Mouse (Mus musculus): ENCODE data around the gene Stk10. TPM values are rescaled to one million over a fixed set of nuclear protein-coding genes. Genes with fewer than 3 reads are reported as not detected.

Gene Stk10
- polyA plus RNA-seq, 1 experiment from 2014 or later, result 3.5 TPM

DNA sequence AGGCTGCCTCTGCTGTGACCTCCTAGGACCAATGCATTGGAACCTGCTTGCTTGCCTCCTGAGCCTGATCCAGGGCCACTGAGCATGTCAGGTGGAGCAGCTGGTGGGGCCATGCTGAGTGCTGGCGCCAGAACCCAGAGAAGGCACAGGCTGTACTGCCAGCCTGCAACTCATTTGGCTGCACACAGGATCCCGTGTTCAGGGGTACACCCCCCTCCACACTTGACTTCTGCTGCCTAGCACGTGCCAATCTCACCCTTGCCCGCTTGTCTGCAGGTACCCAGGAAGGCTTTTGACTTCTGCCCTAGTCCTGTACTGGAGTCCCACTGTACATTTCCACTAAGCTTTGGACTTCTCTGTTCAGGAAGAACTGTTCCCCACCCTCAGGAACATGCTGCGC is 90.1 kb downstream of the Stk10 start:
- Histone ChIP-seq H3K4me3 (replicated peaks) (no peak overlapping the region), H3K27ac (replicated peaks) (no peak overlapping the region), H3K4me1 (peaks cover 14% of the 10 kb centered on the region), H3K9me3 (replicated peaks) (no peaks in the 10 kb centered on the region), H3K36me3 (no peaks in the 10 kb centered on the region), H3K4me2 (replicated peaks) (no peak overlapping the region), H3K27me3 (no peaks in the 10 kb centered on the region), H3K9ac (no peak overlapping the region)
- no peak for ATAC-seq (ENCODE audit: insufficient number of reproducible peaks, low FRiP score, low TSS enrichment, low read depth)
- 64% methylated on average over 5 of the region's 5 CpGs for WGBS

DNA sequence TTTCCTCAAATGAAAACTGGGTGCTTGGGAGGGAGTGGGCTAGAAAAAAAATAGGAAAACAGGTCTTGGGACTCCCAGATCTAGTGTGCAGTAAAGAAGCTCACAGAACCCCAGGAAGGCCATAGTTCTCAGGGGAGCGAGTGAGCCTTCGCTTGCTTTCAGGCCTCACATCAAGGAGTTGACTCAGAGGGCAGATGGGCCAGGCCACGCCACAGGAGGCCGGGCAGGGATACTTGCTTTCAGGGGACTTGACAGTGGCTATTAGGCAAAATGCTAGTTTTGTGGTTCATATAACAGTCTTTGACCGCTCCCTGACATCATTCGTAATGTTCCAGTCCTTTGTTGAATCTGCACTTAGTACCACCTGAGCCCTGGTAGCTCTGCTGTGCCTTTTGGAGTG is 90.8 kb downstream of the Stk10 start:
- H3K36me3 ChIP-seq, result no peaks in the 10 kb centered on the region
- H3K9ac ChIP-seq, result no peak overlapping the region
- ATAC-seq (ENCODE audit: insufficient number of reproducible peaks, low FRiP score, low TSS enrichment, low read depth), result no peak
- peaks cover 12% of the 10 kb centered on the region for H3K4me1 ChIP-seq
- no peaks in the 10 kb centered on the region for H3K9me3 ChIP-seq (replicated peaks)
- H3K4me2 ChIP-seq (replicated peaks), result no peak overlapping the region
- H3K27ac ChIP-seq (replicated peaks), result no peak overlapping the region
- 88% methylated on average over 6 of the region's 6 CpGs for WGBS
- H3K27me3 ChIP-seq, result no peaks in the 10 kb centered on the region
- H3K4me3 ChIP-seq (replicated peaks), result no peak overlapping the region

DNA sequence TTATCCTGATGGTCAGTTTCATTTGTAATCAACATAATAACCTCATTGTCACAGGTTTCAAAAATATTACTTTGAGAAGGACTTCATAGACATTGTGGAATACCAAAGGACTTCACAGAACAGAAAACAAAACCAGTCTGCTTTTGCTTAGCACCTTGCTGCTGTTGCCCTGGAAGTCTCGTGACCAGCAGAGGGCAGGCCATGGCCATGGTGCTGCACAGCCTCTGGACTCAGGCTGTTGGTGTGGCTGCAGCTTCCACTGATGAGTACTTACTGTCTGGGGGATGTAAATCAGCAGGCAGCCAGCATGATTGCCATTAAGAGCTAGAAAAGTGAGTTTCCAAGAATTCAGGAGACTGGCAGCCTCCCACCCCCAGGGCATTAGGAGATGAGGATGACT is 92.6 kb downstream of the Stk10 start:
- H3K4me2 ChIP-seq (replicated peaks), result no peak overlapping the region
- no peak overlapping the region for H3K4me3 ChIP-seq (replicated peaks)
- no peaks in the 10 kb centered on the region for H3K36me3 ChIP-seq
- H3K27ac ChIP-seq (replicated peaks), result no peak overlapping the region
- ATAC-seq (ENCODE audit: insufficient number of reproducible peaks, low FRiP score, low TSS enrichment, low read depth), result no peak
- H3K4me1 ChIP-seq, result peaks cover 3% of the 10 kb centered on the region; the same call in 1 of the 2 replicates
- no peak overlapping the region for H3K9ac ChIP-seq
- WGBS, result 57% methylated on average over 1 of the region's 1 CpGs
- no peaks in the 10 kb centered on the region for H3K27me3 ChIP-seq
- no peaks in the 10 kb centered on the region for H3K9me3 ChIP-seq (replicated peaks)

DNA sequence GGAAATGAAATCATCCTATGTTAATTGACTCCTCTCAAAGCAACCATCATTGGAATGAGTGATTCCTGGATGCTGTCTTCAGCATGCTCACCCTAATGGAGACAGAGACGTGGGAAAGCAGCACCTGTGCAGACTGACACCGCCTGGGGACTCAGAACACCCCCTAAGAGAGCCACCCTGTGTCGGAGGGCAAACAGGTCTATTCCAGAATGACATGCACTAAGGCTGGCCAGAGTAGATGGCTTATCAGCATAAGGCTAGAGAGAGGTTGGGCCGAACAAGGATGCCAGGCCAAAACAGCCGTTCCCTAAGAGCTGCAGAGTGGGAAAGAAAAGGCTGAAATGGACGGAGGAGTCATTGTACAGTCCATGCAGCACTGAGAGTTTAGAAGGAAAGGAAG is 93.0 kb downstream of the Stk10 start:
- no peak overlapping the region for H3K9ac ChIP-seq
- no peak for ATAC-seq (ENCODE audit: insufficient number of reproducible peaks, low FRiP score, low TSS enrichment, low read depth)
- H3K4me3 ChIP-seq (replicated peaks), result no peak overlapping the region
- no peak overlapping the region for H3K4me2 ChIP-seq (replicated peaks)
- WGBS, result 78% methylated on average over 6 of the region's 6 CpGs
- no peaks in the 10 kb centered on the region for H3K36me3 ChIP-seq
- H3K9me3 ChIP-seq (replicated peaks), result no peaks in the 10 kb centered on the region
- H3K27me3 ChIP-seq, result no peaks in the 10 kb centered on the region
- peaks cover 3% of the 10 kb centered on the region; the same call in 1 of the 2 replicates for H3K4me1 ChIP-seq
- H3K27ac ChIP-seq (replicated peaks), result no peak overlapping the region

DNA sequence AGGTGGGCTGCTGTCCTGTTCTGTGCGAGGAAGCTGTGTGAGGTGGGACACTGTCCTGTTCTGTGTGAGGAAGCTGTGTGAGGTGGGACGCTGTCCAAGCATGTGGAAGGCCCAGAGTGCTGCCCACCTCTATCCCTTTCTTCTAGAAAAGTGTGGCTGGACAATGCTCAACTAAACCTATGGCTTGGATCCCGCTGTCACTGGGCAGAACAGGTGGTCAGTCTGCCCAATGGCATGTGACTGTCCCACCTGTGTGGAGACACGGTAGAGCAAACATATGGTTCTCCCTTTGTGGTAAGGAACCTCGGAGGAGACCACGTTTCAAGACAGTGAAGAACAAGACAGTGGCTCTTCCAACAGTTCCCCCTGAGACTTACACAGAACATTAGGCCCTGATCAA is 94.8 kb downstream of the Stk10 start:
- H3K4me2 ChIP-seq (replicated peaks), result no peak overlapping the region
- H3K27ac ChIP-seq (replicated peaks), result no peak overlapping the region
- H3K9me3 ChIP-seq (replicated peaks), result no peaks in the 10 kb centered on the region
- no peaks in the 10 kb centered on the region for H3K36me3 ChIP-seq
- peaks cover 3% of the 10 kb centered on the region; the same call in 1 of the 2 replicates for H3K4me1 ChIP-seq
- no peak overlapping the region for H3K9ac ChIP-seq
- no peak overlapping the region for H3K4me3 ChIP-seq (replicated peaks)
- 73% methylated on average over 6 of the region's 6 CpGs for WGBS
- no peak for ATAC-seq (ENCODE audit: insufficient number of reproducible peaks, low FRiP score, low TSS enrichment, low read depth)
- no peaks in the 10 kb centered on the region for H3K27me3 ChIP-seq

DNA sequence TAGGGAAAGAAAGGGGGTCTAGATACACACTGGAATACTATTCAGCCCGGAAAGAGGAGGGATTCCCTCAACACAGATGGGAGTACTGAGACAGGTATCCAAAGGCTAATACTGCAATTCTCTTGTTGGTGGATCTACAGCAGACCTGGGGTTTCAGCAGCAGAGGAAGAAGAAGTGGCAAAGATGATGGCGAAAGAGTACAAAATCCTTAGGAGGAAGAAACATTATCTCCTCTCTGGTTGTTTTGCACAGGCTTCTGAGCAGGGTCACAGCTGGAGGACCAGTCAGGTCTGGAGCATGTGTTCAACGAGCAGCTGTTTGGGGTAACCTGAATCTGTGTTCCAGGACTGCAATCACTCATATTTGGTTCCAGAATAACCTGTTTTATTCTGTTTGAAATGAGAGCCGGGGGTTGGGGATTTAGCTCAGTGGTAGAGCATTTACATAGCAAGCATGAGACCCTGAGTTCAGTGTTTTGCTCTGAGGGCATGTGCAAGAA is 96.7 kb downstream of the Stk10 start:
- no peaks in the 10 kb centered on the region for H3K27me3 ChIP-seq
- no peak overlapping the region for H3K4me2 ChIP-seq (replicated peaks)
- H3K27ac ChIP-seq (replicated peaks), result no peak overlapping the region
- H3K36me3 ChIP-seq, result no peaks in the 10 kb centered on the region
- 66% methylated on average over 4 of the region's 4 CpGs for WGBS
- no peak overlapping the region for H3K9ac ChIP-seq
- no peak overlapping the region for H3K4me3 ChIP-seq (replicated peaks)
- ATAC-seq (ENCODE audit: insufficient number of reproducible peaks, low FRiP score, low TSS enrichment, low read depth), result no peak
- no peaks in the 10 kb centered on the region for H3K4me1 ChIP-seq
- no peaks in the 10 kb centered on the region for H3K9me3 ChIP-seq (replicated peaks)

DNA sequence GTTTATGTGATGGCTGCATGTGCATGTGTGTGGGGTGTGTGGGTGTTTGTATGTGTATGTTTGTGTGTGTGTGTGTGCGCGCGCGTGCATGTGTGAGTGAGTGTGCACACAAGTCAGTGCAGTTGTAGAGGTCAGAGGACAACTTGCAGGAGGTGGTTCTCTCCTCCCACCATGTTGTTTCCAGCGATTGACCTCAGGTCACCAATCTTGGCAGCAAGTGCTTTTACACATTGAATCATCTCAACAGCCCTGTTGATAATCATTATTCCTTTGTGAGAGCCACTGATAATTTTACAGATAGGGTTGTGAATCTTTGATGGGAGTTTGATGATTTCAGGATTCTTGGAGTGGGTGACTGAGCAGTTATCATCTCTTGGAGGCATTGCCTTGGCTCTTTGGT is 99.6 kb downstream of the Stk10 start:
- H3K4me1 ChIP-seq, result no peaks in the 10 kb centered on the region
- no peaks in the 10 kb centered on the region for H3K27me3 ChIP-seq
- H3K9ac ChIP-seq, result no peak overlapping the region
- H3K27ac ChIP-seq (replicated peaks), result no peak overlapping the region
- H3K4me2 ChIP-seq (replicated peaks), result no peak overlapping the region
- H3K9me3 ChIP-seq (replicated peaks), result no peaks in the 10 kb centered on the region
- no peak for ATAC-seq (ENCODE audit: insufficient number of reproducible peaks, low FRiP score, low TSS enrichment, low read depth)
- H3K36me3 ChIP-seq, result no peaks in the 10 kb centered on the region
- H3K4me3 ChIP-seq (replicated peaks), result no peak overlapping the region
- whole genome bisulfite sequencing, result 92% methylated on average over 5 of the region's 5 CpGs

DNA sequence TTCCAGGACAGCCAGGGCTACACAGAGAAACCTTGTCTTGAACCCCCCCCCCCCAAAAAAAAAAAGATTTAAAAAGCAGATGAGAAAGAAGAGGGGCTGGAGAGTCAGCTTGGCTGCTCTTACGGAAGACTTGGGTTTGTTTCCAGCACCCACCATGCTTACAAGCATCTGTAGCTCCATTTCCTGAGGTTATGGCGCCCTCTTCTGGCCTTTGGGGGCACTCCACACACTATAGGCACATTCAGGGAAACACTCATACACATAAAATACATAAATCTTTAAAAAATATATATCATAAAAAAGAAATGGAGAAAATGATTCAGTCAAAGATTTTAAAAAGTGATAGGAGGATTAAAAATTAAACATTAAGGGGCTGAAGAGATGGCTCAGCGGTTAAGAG is 100.4 kb downstream of the Stk10 start:
- Histone ChIP-seq H3K27me3 (no peaks in the 10 kb centered on the region), H3K9me3 (replicated peaks) (no peaks in the 10 kb centered on the region), H3K4me2 (replicated peaks) (no peak overlapping the region), H3K27ac (replicated peaks) (no peak overlapping the region), H3K9ac (no peak overlapping the region), H3K36me3 (no peaks in the 10 kb centered on the region), H3K4me3 (replicated peaks) (no peak overlapping the region), H3K4me1 (peaks cover 4% of the 10 kb centered on the region; the same call in 1 of the 2 replicates)
- no peak for ATAC-seq (ENCODE audit: insufficient number of reproducible peaks, low FRiP score, low TSS enrichment, low read depth)
- WGBS, result 68% methylated on average over 3 of the region's 3 CpGs

DNA sequence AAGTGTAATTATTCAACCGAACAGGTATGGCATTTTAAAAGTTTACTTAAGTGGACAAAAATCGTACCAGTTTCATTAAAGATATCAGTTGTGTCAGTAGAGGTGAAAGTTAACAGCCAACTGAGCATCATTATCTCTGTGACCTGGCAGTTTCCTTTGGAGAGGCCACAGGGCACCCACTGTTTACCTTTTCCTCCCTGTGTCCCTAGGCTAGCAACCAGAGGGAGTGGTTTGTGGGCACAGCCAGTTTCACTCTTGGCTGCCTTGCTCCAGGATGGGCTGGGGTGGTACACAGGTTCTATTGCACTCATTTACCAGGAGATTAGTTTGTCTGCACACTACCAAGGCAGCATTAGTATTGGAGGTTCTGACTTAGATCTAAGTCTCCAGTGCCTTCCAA is 101.0 kb downstream of the Stk10 start:
- no peak for ATAC-seq (ENCODE audit: insufficient number of reproducible peaks, low FRiP score, low TSS enrichment, low read depth)
- Histone ChIP-seq H3K4me2 (replicated peaks) (no peak overlapping the region), H3K36me3 (no peaks in the 10 kb centered on the region), H3K9ac (no peak overlapping the region), H3K4me1 (peaks cover 8% of the 10 kb centered on the region; the same call in 1 of the 2 replicates), H3K27me3 (no peaks in the 10 kb centered on the region), H3K4me3 (replicated peaks) (no peak overlapping the region), H3K27ac (replicated peaks) (no peak overlapping the region), H3K9me3 (replicated peaks) (no peaks in the 10 kb centered on the region)
- 78% methylated on average over 2 of the region's 2 CpGs for WGBS

DNA sequence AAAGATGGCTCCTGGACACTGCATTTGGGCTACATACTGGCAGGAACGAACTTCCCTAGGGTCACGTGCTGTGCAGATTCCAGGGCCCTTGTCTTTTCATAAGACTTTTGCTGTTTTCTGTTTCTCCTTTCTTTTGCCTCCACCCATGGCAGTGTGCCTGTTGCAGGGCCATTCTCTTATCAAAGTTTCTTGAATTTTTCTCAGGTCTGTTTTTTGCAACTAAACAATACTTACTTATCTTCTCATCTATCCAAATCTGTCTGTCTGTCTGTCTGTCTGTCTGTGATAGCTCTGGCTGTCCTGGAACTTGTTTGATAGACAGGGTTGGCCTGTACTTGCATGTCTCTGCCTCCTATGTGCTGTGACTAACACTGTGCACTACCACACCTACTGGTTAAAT is 101.7 kb downstream of the Stk10 start:
- no peak overlapping the region for H3K27ac ChIP-seq (replicated peaks)
- H3K4me1 ChIP-seq, result peaks cover 11% of the 10 kb centered on the region; the same call in 1 of the 2 replicates
- H3K9me3 ChIP-seq (replicated peaks), result no peaks in the 10 kb centered on the region
- H3K9ac ChIP-seq, result no peak overlapping the region
- no peak overlapping the region for H3K4me3 ChIP-seq (replicated peaks)
- no peak for ATAC-seq (ENCODE audit: insufficient number of reproducible peaks, low FRiP score, low TSS enrichment, low read depth)
- H3K4me2 ChIP-seq (replicated peaks), result no peak overlapping the region
- H3K27me3 ChIP-seq, result no peaks in the 10 kb centered on the region
- 56% methylated on average over 2 of the region's 2 CpGs for WGBS
- H3K36me3 ChIP-seq, result no peaks in the 10 kb centered on the region

DNA sequence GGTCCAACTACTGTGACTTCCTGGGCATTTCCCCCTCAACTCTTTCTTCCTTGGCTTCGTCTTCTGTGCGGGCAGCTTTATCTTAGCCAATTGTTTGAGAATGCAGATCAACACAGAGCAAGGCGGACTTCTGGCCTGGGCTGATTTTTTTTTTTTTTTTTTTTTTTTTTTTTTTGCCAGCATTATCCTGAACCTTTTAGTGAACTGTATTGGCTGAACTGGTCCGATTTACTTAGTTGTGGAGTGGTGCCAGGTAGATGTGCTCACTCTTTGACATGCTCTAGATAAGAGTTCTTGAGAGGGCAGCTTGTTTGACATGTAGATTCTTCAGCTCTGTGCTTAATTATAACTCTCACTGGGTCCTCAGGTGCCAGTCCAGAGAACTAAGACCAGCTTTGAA is 103.2 kb downstream of the Stk10 start:
- Histone ChIP-seq H3K4me3 (replicated peaks) (no peak overlapping the region), H3K4me2 (replicated peaks) (no peak overlapping the region), H3K9me3 (replicated peaks) (no peaks in the 10 kb centered on the region), H3K9ac (no peak overlapping the region), H3K27ac (replicated peaks) (no peak overlapping the region), H3K27me3 (no peaks in the 10 kb centered on the region), H3K36me3 (no peaks in the 10 kb centered on the region), H3K4me1 (peaks cover 17% of the 10 kb centered on the region)
- 67% methylated on average over 4 of the region's 4 CpGs for WGBS
- no peak for ATAC-seq (ENCODE audit: insufficient number of reproducible peaks, low FRiP score, low TSS enrichment, low read depth)

DNA sequence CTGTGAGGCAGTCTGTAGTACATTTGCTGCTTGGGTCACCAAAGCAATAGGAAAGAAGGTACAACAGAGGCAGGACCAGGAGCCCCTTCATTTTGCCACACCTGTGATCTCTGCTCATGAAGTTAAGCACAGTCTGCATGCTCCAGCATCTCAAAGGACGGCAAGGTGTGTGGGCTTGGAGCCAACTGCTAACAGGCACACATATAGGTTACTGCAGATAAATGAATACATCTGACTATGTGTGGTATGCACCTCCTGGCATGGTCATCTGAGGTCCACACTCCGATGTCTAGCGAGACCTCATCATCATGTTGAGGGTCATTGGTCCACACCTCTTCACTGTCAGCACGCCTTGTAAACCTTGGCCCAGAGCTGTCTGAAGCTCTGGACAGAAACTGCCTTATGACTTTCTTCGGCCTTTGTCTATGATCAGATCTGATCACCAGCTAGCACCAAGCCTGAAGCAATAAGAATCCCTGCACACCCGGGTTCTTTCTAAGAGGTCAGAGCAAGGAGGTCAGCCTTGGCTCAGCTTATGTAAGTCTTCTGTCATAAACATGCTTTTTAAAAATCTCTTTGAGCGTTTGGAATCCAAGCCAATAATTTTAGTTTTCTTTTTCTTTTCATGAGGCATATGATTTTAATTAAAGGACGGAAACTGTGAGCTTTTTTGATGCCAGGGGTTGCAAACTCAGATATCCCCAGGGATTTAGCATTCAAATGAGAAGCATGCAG is 105.6 kb downstream of the Stk10 start:
- Histone ChIP-seq H3K4me1 (peaks cover 26% of the 10 kb centered on the region), H3K27ac (replicated peaks) (no peak overlapping the region), H3K9ac (no peak overlapping the region), H3K27me3 (no peaks in the 10 kb centered on the region), H3K36me3 (no peaks in the 10 kb centered on the region), H3K9me3 (replicated peaks) (no peaks in the 10 kb centered on the region), H3K4me3 (replicated peaks) (no peak overlapping the region), H3K4me2 (replicated peaks) (no peak overlapping the region)
- no peak for ATAC-seq (ENCODE audit: insufficient number of reproducible peaks, low FRiP score, low TSS enrichment, low read depth)
- WGBS, result 48% methylated on average over 8 of the region's 8 CpGs
